Mouse (Mus musculus) urinary bladder, postnatal 10 days (tissue): Measurements from ENCODE around the gene Masp2.

Experiments
- DNase-seq: peaks from one replicate; pipeline ENCODE4 v3.0.0; 2022; ENCODE audit warnings: low spot score

Masp2 gene

GRCm38 (mm10) chr4:148601871-148602270, 483 bp upstream of the Masp2 start:
- DNase-seq, result no peak

- DNase-seq, result no peak
Measured at GRCm38 (mm10) chr4:148603376-148604139, 1.2 kb downstream of the Masp2 start.

GRCm38 (mm10) chr4:148604141-148604540, 1.8 kb downstream of the Masp2 start:
- no peak for DNase-seq

GRCm38 (mm10) chr4:148604541-148605165, 2.3 kb downstream of the Masp2 start:
- DNase-seq, result no peak

GRCm38 (mm10) chr4:148607758-148608157, 5.4 kb downstream of the Masp2 start:
- DNase-seq, result peak; percentile 59

- DNase-seq, result no peak
Measured at GRCm38 (mm10) chr4:148609805-148610204, 7.5 kb downstream of the Masp2 start.

GRCm38 (mm10) chr4:148610631-148611364, 8.4 kb downstream of the Masp2 start:
- DNase-seq, result no peak

- DNase-seq, result no peak
Measured at GRCm38 (mm10) chr4:148612557-148612956, 10.2 kb downstream of the Masp2 start.

GRCm38 (mm10) chr4:148613738-148614137, 11.4 kb downstream of the Masp2 start:
- DNase-seq, result no peak

- DNase-seq, result no peak
Measured at GRCm38 (mm10) chr4:148619805-148620204, 17.5 kb downstream of the Masp2 start.

- no peak for DNase-seq
Measured at GRCm38 (mm10) chr4:148620718-148621117, 18.4 kb downstream of the Masp2 start.

- DNase-seq, result no peak
Measured at GRCm38 (mm10) chr4:148622485-148622884, 20.1 kb downstream of the Masp2 start.

GRCm38 (mm10) chr4:148623609-148624008, 21.3 kb downstream of the Masp2 start:
- no peak for DNase-seq

GRCm38 (mm10) chr4:148625010-148625409, 22.7 kb downstream of the Masp2 start:
- no peak for DNase-seq

- no peak for DNase-seq
Measured at GRCm38 (mm10) chr4:148625756-148626622, 23.6 kb downstream of the Masp2 start.

- DNase-seq, result peak; percentile 94
Measured at GRCm38 (mm10) chr4:148626623-148627185, 24.4 kb downstream of the Masp2 start, which contains the start of gene Tardbp. Gene Tardbp (minus strand): TSS chr4:148627019.

GRCm38 (mm10) chr4:148627246-148627645, 24.9 kb downstream of the Masp2 start:
- DNase-seq, result no peak

GRCm38 (mm10) chr4:148632013-148632692, 29.8 kb downstream of the Masp2 start:
- DNase-seq, result no peak

- no peak for DNase-seq
Measured at GRCm38 (mm10) chr4:148633395-148634061, 31.2 kb downstream of the Masp2 start.

- no peak for DNase-seq
Measured at GRCm38 (mm10) chr4:148635309-148635708, 33.0 kb downstream of the Masp2 start.
